Mouse (Mus musculus): ENCODE data around the gene Nfil3.

The Nfil3 gene

GRCm38 (mm10) chr13:52980951-52981421, at the start of gene Nfil3:
Gene Nfil3, minus strand, starts transcription at chr13:52981073.
- in situ Hi-C loops (cut with MboI; ENCODE audit: low pct_unique_long_range_greater_than_20kb in 1 of 2, low sequenced_read_pairs in 2 of 2, unreplicated experiment in 1 of 2) = loop anchor here (10.0 to 25.0 kb wide), 3 partner anchors 146 to 276 kb away; no protein-coding TSS in a partner anchor

GRCm38 (mm10) chr13:53024285-53024684, 43.4 kb upstream of the Nfil3 start:
- in situ Hi-C loops (cut with MboI; ENCODE audit: low pct_unique_long_range_greater_than_20kb in 1 of 2, low sequenced_read_pairs in 2 of 2, unreplicated experiment in 1 of 2) = no loop called here

GRCm38 (mm10) chr13:53020282-53020681, 39.4 kb upstream of the Nfil3 start:
- in situ Hi-C loops (cut with MboI; ENCODE audit: low pct_unique_long_range_greater_than_20kb in 1 of 2, low sequenced_read_pairs in 2 of 2, unreplicated experiment in 1 of 2) = no loop called here

GRCm38 (mm10) chr13:53019532-53019931, 38.7 kb upstream of the Nfil3 start:
- in situ Hi-C loops (cut with MboI; ENCODE audit: low pct_unique_long_range_greater_than_20kb in 1 of 2, low sequenced_read_pairs in 2 of 2, unreplicated experiment in 1 of 2) = no loop called here

GRCm38 (mm10) chr13:53018976-53019375, 38.1 kb upstream of the Nfil3 start:
- in situ Hi-C loops (cut with MboI; ENCODE audit: low pct_unique_long_range_greater_than_20kb in 1 of 2, low sequenced_read_pairs in 2 of 2, unreplicated experiment in 1 of 2) = no loop called here

GRCm38 (mm10) chr13:53017983-53018382, 37.1 kb upstream of the Nfil3 start:
- in situ Hi-C loops (cut with MboI; ENCODE audit: low pct_unique_long_range_greater_than_20kb in 1 of 2, low sequenced_read_pairs in 2 of 2, unreplicated experiment in 1 of 2) = no loop called here

- in situ Hi-C loops (cut with MboI; ENCODE audit: low pct_unique_long_range_greater_than_20kb in 1 of 2, low sequenced_read_pairs in 2 of 2, unreplicated experiment in 1 of 2) = no loop called here
Observed at GRCm38 (mm10) chr13:53017117-53017516, 36.2 kb upstream of the Nfil3 start.

- in situ Hi-C loops (cut with MboI; ENCODE audit: low pct_unique_long_range_greater_than_20kb in 1 of 2, low sequenced_read_pairs in 2 of 2, unreplicated experiment in 1 of 2) = no loop called here
Observed at GRCm38 (mm10) chr13:53011426-53011825, 30.6 kb upstream of the Nfil3 start.

- in situ Hi-C loops (cut with MboI; ENCODE audit: low pct_unique_long_range_greater_than_20kb in 1 of 2, low sequenced_read_pairs in 2 of 2, unreplicated experiment in 1 of 2) = no loop called here
Observed at GRCm38 (mm10) chr13:53008489-53009184, 27.8 kb upstream of the Nfil3 start.

- in situ Hi-C loops (cut with MboI; ENCODE audit: low pct_unique_long_range_greater_than_20kb in 1 of 2, low sequenced_read_pairs in 2 of 2, unreplicated experiment in 1 of 2) = no loop called here
Observed at GRCm38 (mm10) chr13:53007781-53008180, 26.9 kb upstream of the Nfil3 start.

- in situ Hi-C loops (cut with MboI; ENCODE audit: low pct_unique_long_range_greater_than_20kb in 1 of 2, low sequenced_read_pairs in 2 of 2, unreplicated experiment in 1 of 2) = no loop called here
Observed at GRCm38 (mm10) chr13:53003286-53003685, 22.4 kb upstream of the Nfil3 start.

- in situ Hi-C loops (cut with MboI; ENCODE audit: low pct_unique_long_range_greater_than_20kb in 1 of 2, low sequenced_read_pairs in 2 of 2, unreplicated experiment in 1 of 2) = no loop called here
Observed at GRCm38 (mm10) chr13:53001511-53001935, 20.6 kb upstream of the Nfil3 start.

GRCm38 (mm10) chr13:53000481-53000880, 19.6 kb upstream of the Nfil3 start:
- in situ Hi-C loops (cut with MboI; ENCODE audit: low pct_unique_long_range_greater_than_20kb in 1 of 2, low sequenced_read_pairs in 2 of 2, unreplicated experiment in 1 of 2) = no loop called here

GRCm38 (mm10) chr13:52998541-52998940, 17.7 kb upstream of the Nfil3 start:
- in situ Hi-C loops (cut with MboI; ENCODE audit: low pct_unique_long_range_greater_than_20kb in 1 of 2, low sequenced_read_pairs in 2 of 2, unreplicated experiment in 1 of 2) = loop anchor here in 1 of 2 experiments (25.0 kb wide), 1 partner anchor 286 kb away; no protein-coding TSS in a partner anchor

- in situ Hi-C loops (cut with MboI; ENCODE audit: low pct_unique_long_range_greater_than_20kb in 1 of 2, low sequenced_read_pairs in 2 of 2, unreplicated experiment in 1 of 2) = loop anchor here in 1 of 2 experiments (25.0 kb wide), 1 partner anchor 286 kb away; no protein-coding TSS in a partner anchor
Observed at GRCm38 (mm10) chr13:52997806-52998205, 16.9 kb upstream of the Nfil3 start.

GRCm38 (mm10) chr13:52996201-52996600, 15.3 kb upstream of the Nfil3 start:
- in situ Hi-C loops (cut with MboI; ENCODE audit: low pct_unique_long_range_greater_than_20kb in 1 of 2, low sequenced_read_pairs in 2 of 2, unreplicated experiment in 1 of 2) = loop anchor here in 1 of 2 experiments (25.0 kb wide), 1 partner anchor 284 kb away; no protein-coding TSS in a partner anchor

- in situ Hi-C loops (cut with MboI; ENCODE audit: low pct_unique_long_range_greater_than_20kb in 1 of 2, low sequenced_read_pairs in 2 of 2, unreplicated experiment in 1 of 2) = loop anchor here in 1 of 2 experiments (25.0 kb wide), 1 partner anchor 282 kb away; no protein-coding TSS in a partner anchor
Observed at GRCm38 (mm10) chr13:52994197-52994881, 13.5 kb upstream of the Nfil3 start.

GRCm38 (mm10) chr13:52990139-52990538, 9.3 kb upstream of the Nfil3 start:
- in situ Hi-C loops (cut with MboI; ENCODE audit: low pct_unique_long_range_greater_than_20kb in 1 of 2, low sequenced_read_pairs in 2 of 2, unreplicated experiment in 1 of 2) = loop anchor here in 1 of 2 experiments (25.0 kb wide), 1 partner anchor 278 kb away; no protein-coding TSS in a partner anchor

GRCm38 (mm10) chr13:52989005-52989404, 8.1 kb upstream of the Nfil3 start:
- in situ Hi-C loops (cut with MboI; ENCODE audit: low pct_unique_long_range_greater_than_20kb in 1 of 2, low sequenced_read_pairs in 2 of 2, unreplicated experiment in 1 of 2) = loop anchor here (5.0 to 25.0 kb wide), 4 partner anchors 154 to 284 kb away; no protein-coding TSS in a partner anchor
